Mouse (Mus musculus): ENCODE measurements around the gene Pwwp2b.

DNA sequence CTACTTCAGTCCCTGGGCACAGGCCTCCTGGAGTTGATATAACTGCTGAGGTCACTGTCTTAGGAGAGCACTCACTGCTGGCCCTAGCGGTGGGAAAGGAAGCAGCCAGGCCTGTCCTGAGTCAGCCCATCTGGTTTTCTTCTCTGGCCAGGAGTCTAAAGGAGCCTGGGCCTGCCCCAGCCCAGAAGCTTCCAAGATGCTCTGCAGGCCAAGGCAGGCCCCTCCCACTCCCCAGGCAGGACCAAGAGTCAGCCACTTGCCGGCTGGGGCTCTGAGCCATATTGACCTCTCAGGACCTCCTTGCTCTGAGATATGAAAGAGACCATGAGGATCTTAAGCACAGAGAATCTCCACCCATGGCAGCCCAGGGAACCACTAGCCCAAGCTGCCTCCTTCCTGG lies 60.8 kb downstream of the Pwwp2b start:
- TF ChIP-seq POLR2A (IDR thresholded peaks at IDR 0.05; ENCODE audit: control insufficient read depth, low read depth, low read length), result no peak
- TF ChIP-seq CTCF (IDR thresholded peaks at IDR 0.05; ENCODE audit: control insufficient read depth, insufficient read depth, insufficient replicate concordance, low read depth, low read length), result no peak
